Mouse (Mus musculus): ENCODE measurements around the gene Ezr.

Ezr gene

DNA sequence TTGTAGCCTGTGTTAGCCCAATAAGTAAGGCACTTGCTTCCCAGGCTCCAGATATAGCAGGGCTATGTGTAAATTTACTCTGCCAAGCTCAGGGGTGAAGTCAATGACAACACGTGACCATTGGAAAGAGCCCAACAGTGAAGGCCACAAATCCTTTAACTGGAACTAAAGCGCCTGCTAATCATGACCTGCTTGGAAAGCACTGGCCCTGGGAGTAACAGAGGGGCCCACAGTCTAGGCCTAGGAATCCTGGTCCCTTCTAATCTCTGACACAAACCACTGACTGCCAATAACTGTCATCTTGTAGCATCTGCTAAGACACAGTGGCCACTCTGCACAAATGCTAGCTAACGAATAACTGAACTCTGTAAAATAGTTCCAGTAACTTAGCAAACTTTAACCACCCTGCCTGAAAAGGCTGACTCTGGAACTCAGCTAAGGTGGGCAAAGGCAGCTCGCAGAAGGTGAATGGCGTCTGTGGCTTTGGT is 14.2 kb downstream of the Ezr start:
- no peak for DNase-seq (ENCODE audit: low spot score)

DNA sequence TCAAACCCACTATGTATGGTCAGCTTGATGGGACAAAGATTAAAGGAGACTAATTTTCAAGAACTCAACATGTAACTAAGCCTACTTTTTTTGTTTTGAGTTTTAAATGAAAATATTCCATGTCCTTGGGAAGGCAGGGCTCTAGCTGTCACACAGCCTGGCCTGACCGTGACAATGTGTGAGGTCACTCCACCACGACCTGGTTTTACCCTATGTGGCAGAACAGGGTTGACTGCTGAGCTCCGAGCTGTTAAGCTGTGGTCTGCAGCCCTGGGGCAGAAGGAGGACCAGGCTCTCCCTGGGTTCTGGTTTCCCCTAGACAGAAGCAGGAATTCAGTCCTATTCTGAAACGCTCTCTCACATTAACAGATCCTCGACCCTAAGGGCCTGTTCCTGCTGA is 14.8 kb downstream of the Ezr start:
- DNase-seq (ENCODE audit: low spot score) = no peak

DNA sequence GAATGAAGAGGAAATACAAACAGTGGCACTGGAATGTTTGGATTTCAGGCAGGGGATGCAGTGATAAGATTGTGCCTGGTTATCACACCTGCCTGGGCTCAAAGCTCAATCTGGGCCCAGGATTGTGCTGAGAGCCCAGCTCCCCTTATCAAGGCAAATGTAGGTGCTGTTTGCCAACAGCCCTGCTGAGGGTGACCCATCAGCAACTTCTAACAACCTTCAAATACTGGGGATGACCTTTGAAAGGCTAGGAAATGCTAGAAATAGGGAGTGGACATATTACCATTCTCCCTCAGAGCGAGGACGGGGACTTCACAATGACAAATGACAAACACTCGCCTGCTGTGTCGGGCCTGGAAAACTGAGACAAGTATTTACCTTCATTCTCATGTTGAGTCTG is 15.8 kb downstream of the Ezr start:
- DNase-seq (ENCODE audit: low spot score) = no peak

DNA sequence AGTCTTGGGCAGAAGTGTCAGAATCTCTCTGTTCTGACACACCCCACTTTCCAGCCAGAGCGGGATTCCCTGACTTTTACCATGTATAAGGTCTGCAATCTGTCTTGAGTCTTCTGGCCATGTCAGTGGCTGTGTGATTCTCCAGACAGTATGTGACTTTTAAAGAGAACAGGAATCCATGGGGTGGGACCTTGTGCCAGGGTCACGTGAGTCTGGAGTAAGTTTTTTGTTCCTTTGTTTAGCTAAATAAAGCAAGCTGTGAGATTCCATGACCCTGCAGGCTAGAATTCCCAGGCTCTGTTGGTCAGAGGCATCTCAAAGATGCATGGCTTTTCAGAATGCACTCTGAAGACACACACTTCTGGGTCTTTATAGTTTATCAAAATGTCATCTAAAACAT is 16.7 kb downstream of the Ezr start:
- DNase-seq (ENCODE audit: low spot score) = peak; percentile 54

DNA sequence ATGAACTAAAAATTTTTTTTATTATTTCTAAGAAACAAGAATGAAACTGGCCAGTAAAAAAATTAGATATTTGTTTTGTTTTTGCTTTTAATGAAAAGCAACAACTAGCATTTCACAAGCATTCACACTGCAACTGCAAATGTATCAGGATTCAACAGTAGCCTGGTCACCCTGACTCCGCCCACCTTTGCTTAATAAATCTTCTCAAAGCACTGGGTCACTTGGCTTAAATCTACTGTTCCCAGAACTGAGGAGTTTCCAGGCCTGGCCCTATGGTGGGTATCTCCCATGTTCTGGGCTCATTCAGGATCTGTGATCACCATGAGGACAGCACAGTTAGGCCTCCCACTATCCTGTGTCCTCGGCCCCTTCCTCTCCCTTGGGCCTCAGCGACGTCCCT is 17.9 kb downstream of the Ezr start:
- DNase-seq (ENCODE audit: low spot score) = no peak

DNA sequence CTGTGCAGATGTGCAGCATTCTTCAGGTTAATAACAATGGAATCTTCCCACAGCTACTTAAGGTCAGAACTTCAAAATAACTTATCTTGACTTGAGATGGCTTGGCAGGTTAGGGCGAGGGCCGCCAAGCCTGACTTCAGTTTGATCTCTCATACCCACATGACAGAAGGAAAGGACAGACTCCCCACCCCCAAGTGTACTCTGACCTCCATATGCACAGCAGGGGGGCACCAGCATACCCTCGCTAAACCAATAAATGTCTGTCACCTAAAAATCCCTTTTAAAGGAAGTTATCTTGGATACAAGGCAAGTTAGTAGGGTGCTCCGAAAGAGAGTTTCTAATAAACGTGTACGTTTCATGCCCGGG is 18.4 kb downstream of the Ezr start:
- DNase-seq (ENCODE audit: low spot score) = no peak

DNA sequence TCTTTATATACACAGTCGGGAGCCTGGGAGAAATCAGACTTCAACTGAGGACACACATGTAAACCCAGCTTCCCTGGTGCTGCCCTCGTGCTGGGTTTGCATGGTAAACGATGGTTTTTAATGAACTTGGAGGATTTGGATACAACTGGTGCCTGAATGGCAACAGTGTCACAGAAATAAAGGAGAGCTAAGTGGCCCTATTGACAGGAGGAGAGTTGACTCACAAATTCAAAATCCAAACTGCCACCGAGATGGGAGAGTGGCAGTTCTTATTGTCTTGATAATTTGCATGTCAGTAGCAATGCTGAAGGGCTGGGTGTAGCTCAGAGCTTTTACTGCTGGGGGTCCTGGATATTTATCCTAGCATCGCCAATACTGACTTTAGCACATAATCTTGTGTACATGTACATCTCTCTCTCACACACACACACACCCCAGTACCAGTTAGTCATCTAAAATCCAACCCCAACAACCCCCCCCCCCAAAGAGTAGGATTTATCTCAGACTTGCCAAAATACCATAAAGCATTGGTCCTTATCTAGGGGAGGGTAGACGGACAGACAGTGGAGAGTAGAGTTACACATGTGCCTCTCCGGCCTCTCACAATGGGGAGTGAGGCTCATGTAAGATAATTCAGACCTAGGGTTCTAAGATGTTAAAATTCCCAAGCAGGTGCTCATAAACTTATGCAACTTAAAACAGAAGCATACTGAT is 18.9 kb downstream of the Ezr start:
- no peak for DNase-seq (ENCODE audit: low spot score)

DNA sequence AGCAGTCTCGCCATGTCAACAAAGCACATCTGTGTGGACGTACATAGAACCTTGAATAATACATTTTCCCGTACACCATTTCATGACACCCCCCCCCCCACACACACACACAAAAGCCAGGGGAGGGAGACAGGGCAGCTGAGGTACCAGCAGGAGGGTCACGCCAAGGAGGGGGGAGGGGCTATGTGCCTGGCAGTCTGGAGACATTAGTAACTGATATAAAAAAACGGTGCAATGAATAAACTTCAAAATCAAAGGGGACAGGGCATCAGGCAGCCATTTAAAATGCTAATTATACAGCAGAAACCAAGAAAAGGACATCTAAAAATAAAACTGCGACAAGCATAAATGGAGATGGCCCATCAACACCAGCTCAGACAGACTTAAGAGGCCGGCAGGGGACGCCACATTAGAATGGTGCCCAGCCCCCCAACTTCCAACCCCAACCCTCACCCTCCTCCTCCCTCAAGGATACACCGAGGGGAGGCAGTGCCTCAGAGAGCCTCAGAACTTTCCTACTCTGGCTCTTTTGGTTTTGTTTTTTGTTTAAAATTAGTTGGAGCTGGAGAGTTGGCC is 22.8 kb downstream of the Ezr start:
- no peak for DNase-seq (ENCODE audit: low spot score)

DNA sequence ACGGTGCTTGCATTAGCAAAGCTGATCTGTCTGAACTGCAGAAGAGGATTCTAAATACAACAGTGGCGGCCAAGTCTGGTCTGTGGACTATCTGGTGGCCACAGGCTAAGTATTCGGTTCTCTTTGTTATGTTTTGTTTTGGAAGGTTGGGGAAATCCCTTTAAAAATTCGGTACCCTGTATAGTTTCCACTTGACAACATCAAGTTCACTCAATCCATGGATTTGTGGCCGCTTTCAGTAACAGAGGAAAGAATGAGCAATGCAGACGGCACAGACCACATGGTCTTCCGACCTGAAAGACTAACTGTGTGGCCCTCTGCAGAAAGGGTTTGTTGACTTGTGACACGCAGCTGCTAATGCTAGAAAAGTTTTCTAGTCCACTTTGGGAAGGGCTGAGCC is 23.7 kb downstream of the Ezr start:
- DNase-seq (ENCODE audit: low spot score) = no peak

DNA sequence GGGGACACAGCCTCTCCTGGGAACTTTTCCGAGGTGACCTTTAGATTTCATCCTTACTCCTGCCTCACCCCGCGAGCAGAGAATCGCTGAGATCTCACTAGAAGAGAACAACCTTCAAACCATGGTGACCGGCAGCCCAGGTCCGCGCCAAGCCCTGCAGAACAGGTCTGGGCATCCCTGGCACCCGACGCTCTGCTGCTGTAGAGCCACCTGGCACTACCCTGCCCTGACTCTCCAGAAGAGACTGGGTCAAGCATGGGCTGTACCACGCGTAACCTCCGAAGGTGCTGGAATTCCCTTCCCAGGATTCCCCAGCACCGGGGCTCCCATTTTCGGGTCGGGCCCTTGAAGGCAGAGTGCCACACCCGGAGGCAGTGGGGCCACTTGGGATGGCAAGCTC is 24.7 kb downstream of the Ezr start:
- DNase-seq (ENCODE audit: low spot score) = no peak

DNA sequence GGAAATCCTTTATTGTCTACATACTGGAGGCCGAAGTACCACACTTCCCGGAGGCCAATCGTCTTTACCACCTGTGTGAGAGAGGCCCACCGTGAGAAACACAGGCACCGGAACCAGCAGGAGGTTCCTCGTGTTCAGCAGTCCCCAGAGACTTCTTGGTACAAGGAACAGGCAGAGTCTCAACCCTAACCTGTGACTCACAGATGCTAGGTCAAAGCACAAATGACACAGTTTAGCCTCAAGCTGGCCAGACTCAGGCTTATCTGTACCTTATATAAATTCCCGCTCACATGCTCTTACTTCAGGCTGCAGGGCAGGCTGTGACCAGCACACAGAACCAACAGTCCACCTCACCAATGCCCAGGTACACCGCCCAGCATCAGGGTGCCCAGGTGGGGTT is 26.7 kb downstream of the Ezr start:
- DNase-seq (ENCODE audit: low spot score) = no peak

DNA sequence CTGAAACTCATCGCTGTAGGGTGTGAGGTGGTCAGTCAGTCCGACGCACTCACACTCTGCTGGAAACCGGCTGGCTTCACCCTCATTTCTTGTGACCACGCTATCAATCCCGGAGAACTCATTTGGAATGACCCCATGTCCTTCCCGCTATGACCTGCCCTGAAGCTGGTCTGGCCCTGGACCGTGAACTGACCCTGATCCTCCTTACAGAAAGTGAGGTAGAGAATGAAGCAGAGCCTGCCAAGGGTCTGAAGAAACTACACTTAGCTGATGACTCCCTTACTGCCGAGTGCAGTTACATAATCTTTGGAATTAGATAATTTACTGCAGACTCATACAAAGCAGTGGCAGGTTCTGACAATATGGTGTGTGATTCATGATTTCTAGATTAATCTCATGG is 27.4 kb downstream of the Ezr start:
- DNase-seq (ENCODE audit: low spot score) = no peak

DNA sequence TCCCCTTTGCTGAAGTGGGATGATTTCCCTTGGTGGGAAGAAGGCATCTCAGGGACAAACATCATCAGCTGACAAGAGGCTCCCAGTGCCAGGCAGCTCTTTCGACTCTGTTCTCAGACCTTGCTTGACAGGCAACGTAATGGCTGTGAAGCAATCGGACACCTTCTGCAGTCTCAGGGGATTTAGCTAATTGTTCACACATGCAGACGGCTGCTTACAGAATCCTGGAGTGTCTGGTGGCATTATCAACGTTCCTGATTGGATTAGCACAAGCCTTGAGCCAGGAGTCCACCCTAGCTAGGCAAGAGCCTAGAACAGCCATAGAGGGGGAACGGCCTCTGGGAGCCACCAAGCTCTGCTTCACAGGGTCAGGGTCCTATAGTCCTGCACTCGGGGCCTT is 30.2 kb downstream of the Ezr start:
- no peak for DNase-seq (ENCODE audit: low spot score)

DNA sequence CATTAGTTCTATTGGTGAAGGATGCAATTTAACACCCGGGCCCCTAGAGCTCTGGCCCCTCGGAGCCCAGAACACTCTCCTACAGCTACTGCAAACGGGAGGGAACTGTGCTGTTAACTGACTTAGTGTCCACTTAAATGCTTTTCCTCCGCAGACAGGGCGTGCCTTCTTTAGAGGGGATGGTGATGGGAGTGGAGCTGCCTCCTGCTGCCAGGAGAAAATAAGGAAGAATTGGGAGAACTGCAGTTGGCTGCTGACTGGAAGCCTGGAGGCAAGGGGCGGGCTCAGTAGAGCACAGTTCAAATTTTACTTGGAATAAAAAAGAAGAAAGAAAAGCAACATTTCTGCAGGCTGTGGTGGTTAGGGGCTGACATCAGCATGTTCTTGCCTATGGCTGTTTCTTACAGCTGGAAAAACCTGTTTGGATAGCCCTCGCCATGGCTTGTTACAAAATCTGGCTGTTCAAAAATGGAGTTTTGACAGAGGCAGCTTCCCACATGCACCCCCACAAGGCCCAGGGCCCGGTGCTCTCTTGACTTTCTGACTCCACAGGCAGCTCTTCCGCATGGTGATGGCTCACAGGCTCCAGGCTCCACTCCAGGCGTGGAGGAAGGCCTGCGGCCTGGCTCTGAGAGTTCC is 31.2 kb downstream of the Ezr start:
- no peak for DNase-seq (ENCODE audit: low spot score)

DNA sequence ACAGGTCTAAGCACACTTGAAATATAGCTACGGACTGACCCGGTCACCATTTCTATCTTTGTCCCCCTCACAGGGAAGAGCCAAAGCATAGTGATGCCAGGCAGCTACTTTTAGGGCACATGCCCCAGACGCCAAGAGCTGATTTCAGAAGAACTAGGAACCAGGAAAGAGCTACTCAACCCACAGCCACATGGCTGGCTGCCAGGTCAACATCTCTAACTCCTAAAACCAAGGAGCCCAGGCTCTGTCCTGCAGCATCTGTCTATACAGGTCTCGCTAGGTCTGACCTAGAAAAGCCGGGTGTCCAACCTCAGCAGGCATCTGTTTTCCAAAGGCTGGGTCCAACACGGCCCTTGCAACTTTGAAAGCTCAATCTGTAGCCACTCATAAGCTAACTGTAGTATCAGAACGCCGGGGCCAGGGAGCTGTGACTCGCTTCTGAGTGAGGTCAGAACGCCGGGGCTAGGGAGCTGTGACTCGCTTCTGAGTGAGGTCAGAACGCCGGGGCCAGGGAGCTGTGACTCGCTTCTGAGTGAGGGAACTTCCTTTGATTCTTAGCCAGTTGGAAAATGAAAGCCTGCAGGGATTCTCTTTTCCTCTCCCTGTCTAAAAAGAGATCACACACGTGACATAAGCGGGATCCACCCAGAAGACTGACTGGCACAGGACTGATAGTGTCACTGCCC is 33.7 kb downstream of the Ezr start:
- DNase-seq (ENCODE audit: low spot score) = no peak

DNA sequence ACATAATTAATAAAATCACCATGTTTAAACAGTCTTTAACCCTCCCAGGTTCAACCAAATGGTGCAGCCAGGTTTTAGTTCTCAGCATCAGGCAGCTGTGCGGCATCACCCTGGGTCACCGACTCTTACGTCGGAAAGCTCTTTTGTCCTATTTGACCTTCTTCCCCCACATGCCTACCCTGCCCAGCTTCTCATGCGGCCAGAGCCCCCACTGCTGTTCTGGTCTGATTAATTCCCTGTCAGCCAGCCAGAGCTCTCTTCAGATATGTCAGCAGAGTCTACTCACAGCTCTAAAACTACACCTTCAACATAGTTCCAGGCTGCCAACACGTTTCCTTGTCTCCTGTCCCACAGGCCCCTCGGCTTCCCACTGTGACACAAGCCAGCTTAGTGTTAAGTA is 35.1 kb downstream of the Ezr start:
- DNase-seq (ENCODE audit: low spot score) = no peak

DNA sequence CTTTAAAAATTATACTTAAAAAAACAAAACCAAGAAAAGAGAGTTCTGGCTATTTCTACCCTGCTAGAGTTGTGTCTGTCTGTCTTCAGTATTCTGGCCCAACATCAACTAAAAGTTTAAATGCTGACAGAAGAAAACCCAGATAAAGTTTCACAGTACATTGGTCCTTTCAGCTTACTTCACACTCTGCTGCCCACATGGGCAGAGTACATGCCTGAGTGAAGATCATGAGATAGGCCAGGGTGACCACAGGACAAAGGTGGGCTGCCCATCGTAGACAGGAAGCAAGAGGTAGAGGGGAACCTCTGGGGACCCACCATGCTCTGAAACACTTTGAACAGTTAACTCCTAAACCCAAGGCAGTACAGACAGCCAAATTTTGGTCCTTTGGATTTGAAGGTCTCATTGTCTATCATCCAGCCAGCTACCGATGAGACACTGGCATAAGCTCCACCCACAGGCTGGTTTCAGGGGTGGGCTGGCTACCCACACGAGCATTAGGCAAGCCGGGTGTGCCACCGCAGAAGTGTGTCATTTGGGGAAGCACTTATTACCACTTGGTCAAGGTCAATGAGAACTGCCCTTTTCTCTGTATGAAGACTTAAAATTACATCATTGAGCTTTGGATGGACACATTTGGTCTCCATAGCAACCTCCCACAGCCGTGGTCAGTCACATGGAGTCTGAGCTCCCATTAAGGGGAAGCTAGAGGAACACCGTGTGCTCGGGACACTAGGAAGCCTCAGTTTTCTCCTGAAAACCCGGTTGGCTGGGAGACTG is 35.9 kb downstream of the Ezr start:
- DNase-seq (ENCODE audit: low spot score) = no peak

DNA sequence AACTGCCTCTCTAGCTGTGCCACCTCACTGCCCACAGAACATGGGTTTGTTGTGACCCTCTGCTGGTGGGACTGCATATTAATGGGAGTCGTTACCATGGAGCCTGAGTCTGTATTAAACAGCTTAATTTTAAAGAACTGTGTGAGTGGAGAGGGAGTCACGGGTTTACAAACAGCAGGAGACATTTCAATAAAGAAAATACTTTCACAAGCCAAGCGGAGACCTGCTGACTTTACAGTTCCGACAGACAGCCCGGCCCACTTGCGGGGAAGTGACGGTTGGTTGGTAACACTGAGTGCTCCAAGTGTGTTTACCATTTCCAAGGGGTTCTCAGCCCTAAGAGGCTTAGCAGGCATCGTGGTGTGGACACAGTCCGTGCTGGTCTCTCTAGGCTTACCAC is 36.6 kb downstream of the Ezr start:
- DNase-seq (ENCODE audit: low spot score) = no peak

DNA sequence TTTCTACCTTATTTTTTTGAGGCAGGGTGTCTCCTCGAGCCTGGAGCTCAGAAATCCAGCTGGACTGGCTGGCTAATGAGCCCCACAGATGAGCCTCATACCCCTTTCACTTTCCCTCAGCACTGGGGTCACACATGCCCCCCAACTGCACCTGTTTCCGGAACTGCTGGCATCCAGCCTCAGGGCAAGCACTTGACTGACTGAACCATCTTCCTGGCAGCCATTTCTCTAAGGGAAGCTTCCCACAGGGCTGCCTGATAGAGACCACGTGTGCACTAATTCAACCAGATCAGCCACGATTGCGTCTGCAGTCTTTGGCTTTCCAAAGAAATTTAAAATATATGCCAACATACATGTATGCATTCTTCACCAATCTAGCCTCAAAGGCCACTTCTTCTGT is 37.1 kb downstream of the Ezr start:
- DNase-seq (ENCODE audit: low spot score) = no peak

DNA sequence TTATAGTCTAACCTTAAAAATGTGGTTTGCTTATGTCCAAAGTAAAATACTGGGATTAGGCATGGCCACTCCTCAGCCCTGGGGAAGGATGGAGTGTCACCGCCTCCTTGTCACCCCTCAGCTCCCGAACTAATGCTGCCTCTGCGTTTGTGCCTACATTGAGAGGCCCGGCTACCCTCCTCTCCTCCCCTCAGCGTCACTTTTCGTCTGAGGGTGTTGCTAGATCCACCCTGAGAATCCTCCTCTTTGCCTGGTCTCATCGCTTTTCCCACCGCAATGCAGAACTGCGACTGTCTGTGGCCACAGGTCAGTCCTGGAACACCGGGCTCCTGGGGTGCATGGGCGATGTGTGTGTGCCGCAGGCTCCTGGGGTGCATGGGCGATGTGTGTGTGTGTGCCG is 37.7 kb downstream of the Ezr start:
- DNase-seq (ENCODE audit: low spot score) = no peak

DNA sequence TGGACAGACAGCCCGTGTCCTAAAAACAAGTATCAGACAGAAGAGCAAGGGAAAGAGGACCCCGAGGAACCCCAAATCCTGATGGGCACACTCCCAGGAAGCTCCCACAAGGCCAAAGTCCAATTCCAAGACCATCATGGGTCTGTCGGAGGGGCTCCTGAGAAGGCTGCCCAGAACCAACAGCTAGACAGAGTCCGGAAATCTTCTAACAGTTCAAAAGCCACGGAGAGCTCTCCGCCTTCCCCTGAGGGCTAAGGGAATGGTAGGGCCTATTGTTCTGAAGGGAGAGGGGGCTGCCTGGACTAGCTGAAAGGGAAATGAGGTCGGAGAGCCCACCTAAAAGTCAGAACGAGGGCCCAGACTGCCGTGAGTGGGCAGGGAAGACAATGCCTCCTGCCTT is 38.2 kb downstream of the Ezr start:
- no peak for DNase-seq (ENCODE audit: low spot score)

DNA sequence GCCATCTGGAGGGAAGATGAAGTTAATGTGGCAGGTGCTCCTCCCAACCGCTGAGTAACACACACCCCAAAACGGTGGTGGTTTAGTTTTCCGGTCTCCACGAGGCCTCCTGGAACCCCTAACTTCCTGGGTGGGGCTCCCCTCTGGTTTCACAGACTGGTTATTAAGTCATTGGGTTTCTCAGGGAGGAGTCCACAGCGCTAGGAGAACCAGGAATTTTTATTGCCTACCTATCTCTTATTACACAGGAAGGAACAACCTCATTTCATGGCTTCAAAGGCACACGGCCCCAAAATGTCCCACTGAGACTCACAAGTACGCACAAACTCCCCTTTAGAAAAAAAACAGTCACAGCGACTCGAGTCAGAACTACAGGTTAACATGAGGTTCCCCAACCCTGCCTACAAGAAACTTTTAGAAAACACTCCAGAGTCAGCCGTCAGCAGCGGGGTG is 38.8 kb downstream of the Ezr start:
- DNase-seq (ENCODE audit: low spot score) = no peak
